8 mouse cellular contexts compared by ENCODE assay signal in the genomic region with DNA sequence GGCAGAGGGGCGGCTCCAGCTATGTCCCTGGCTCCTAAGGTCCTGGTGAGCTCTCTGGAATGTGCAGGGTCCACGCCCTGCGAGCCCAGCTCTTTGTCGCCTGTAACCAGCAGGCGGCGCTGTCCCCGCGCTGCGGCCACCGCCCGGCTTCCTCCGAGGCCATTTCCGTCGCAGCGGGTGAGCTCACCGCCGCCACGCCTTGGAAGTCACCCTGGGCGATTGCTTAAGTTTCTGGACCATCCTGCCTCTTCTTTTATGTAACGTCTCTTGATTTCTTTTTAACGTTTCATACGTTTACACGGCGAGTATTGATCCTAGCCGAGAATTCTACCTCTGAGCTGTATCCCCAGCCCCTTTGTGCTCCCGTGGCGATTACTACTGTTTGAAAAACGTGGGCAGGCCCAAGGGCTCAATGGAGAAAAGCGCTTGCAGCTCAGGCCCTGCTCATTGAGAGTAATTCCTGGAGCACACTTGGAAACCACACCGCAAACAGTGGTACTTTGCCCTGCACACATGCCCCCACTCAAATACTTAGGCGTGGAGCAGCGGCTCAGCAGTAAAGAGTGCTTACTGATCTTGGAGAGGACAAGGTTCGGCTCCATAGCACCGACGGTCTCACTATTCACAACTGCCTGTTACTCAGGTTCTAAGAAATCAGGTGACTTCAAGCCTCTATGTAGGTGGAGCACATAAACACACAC. TPM values are rescaled to one million over a fixed set of nuclear protein-coding genes. Genes with fewer than 3 reads are reported as not detected.
A peak's percentile ranks its signal among the peaks of the same experiment; 100 is the strongest.
DNase-seq lines count a peak whose midpoint lies in the region; ATAC-seq lines count a peak whose summit lies in the region.

No protein-coding gene starts in this region.

- intact Hi-C loops in left cerebral cortex, postnatal 25 days (cut with DNase I) = loop anchor here (1.0 kb wide), 2 partner anchors 40 to 59 kb away; a partner anchor contains a TSS

- H3K4me2 ChIP-seq in intestine, embryonic 16.5 days (ENCODE audit: low read depth, low read length) = peak overlapping the region; percentile 88

- H3K27ac ChIP-seq in intestine, embryonic 16.5 days (ENCODE audit: low read length) = peak overlapping the region; percentile 95

- DNase-seq in adrenal gland, adult 2 months = peak; percentile 97
- peak; percentile 93 for DNase-seq in embryo, embryonic 11.5 days (ENCODE audit: low read depth, low spot score)
- DNase-seq in gastrocnemius, postnatal 4 days (ENCODE audit: low spot score in 2 of 2) = peak; percentile 95 to 96
- peak; percentile 94 to 96 for DNase-seq in left cerebral cortex, postnatal 25 days (ENCODE audit: low spot score in 2 of 2)
- DNase-seq in mesoderm, embryonic 11.5 days (ENCODE audit: low read depth, low spot score) = peak; percentile 97
- peak; percentile 95 for DNase-seq in right cerebral cortex, postnatal 25 days
- DNase-seq in urinary bladder, postnatal 4 days (ENCODE audit: low spot score in 2 of 2) = peak; percentile 94 to 96

- peak overlapping the region; percentile 44 for H3K4me3 ChIP-seq in intestine, embryonic 16.5 days (ENCODE audit: low read length)

- ATAC-seq in intestine, embryonic 16.5 days = peak; percentile 95

- WGBS in intestine, embryonic 16.5 days = 4% methylated on average over 35 of the region's 35 CpGs

- H3K9ac ChIP-seq in intestine, embryonic 16.5 days (ENCODE audit: low read depth, low read length) = peak overlapping the region; percentile 66

- H3K27me3 ChIP-seq in intestine, embryonic 16.5 days (replicated peaks; ENCODE audit: control insufficient read depth, insufficient read depth, low read length) = no peaks in the 10 kb centered on the region

- peaks cover 19% of the 10 kb centered on the region for H3K4me1 ChIP-seq in intestine, embryonic 16.5 days (ENCODE audit: control insufficient read depth, insufficient read depth, low read length)

- H3K36me3 ChIP-seq in intestine, embryonic 16.5 days (ENCODE audit: control insufficient read depth, insufficient read depth, low read length) = no peaks in the 10 kb centered on the region

- no peaks in the 10 kb centered on the region for H3K9me3 ChIP-seq in intestine, embryonic 16.5 days (ENCODE audit: control insufficient read depth, low read length)

RNA-seq across cellular contexts. Expression of a gene that starts 36.4 kb away (rescaled TPM):
- total RNA-seq in adrenal gland, adult 2 months (2021) = 100 to 1,000 TPM; 270 to 284 TPM
- polyA plus RNA-seq in adrenal gland, adult 2 months (2012; rRNA removed) = 205 and 318 TPM in 2 replicates
- total RNA-seq in gastrocnemius, postnatal 4 days (2021) = 10 to 100 TPM; 62.2 to 80.4 TPM
- polyA plus RNA-seq in intestine, embryonic 16.5 days (2015; fragmentation: Nextera tagmentation; extraction: Ambion mirVana) = 295 and 311 TPM in 2 replicates
- 10 to 100 TPM; 71.0 to 80.5 TPM for total RNA-seq in left cerebral cortex, postnatal 25 days (2021)

RNA-seq across cellular contexts. Expression of a gene that starts 39.7 kb away (rescaled TPM):
- total RNA-seq in adrenal gland, adult 2 months (2021) = 100 to 1,000 TPM in 1 of 2 experiments, 10 to 100 TPM in 1; 63.2 to 125 TPM
- 128 and 133 TPM in 2 replicates for polyA plus RNA-seq in adrenal gland, adult 2 months (2012; rRNA removed)
- total RNA-seq in gastrocnemius, postnatal 4 days (2021) = 100 to 1,000 TPM; 355 to 415 TPM
- 816 and 895 TPM in 2 replicates for polyA plus RNA-seq in intestine, embryonic 16.5 days (2015; fragmentation: Nextera tagmentation; extraction: Ambion mirVana)
- 1,000 to 10,000 TPM; 1,095 to 1,137 TPM for total RNA-seq in left cerebral cortex, postnatal 25 days (2021)

RNA-seq across cellular contexts. Expression of a gene that starts 39.9 kb away (rescaled TPM):
- total RNA-seq in adrenal gland, adult 2 months (2021) = 10 to 100 TPM in 1 of 2 experiments, not detected in 1; 10.9 TPM
- 49.5 and 126 TPM in 2 replicates for polyA plus RNA-seq in adrenal gland, adult 2 months (2012; rRNA removed)
- not detected for total RNA-seq in gastrocnemius, postnatal 4 days (2021)
- polyA plus RNA-seq in intestine, embryonic 16.5 days (2015; fragmentation: Nextera tagmentation; extraction: Ambion mirVana) = not detected in 2 replicates
- total RNA-seq in left cerebral cortex, postnatal 25 days (2021) = not detected

RNA-seq across cellular contexts. Expression of a gene that starts 58.9 kb away (rescaled TPM):
- 100 to 1,000 TPM; 235 to 261 TPM for total RNA-seq in adrenal gland, adult 2 months (2021)
- 616 and 725 TPM in 2 replicates for polyA plus RNA-seq in adrenal gland, adult 2 months (2012; rRNA removed)
- 100 to 1,000 TPM; 402 to 455 TPM for total RNA-seq in gastrocnemius, postnatal 4 days (2021)
- polyA plus RNA-seq in intestine, embryonic 16.5 days (2015; fragmentation: Nextera tagmentation; extraction: Ambion mirVana) = 1,159 and 1,322 TPM in 2 replicates
- 100 to 1,000 TPM; 541 to 580 TPM for total RNA-seq in left cerebral cortex, postnatal 25 days (2021)

Comparison
In these comparisons a context has a peak if more than half of its experiments do, and no peak if none do; other contexts are left out.
1. Peak in every context shown above with its lines: DNase-seq, ATAC-seq, H3K4me3 ChIP-seq and H3K27ac ChIP-seq.